Mouse (Mus musculus) limb, embryonic 14.5 days (tissue): ENCODE results near the gene Nifk. TPM values are rescaled to one million over a fixed set of nuclear protein-coding genes. Genes with fewer than 3 reads are reported as not detected.

Experiments
- ATAC-seq: fragments of 200-750 bp; cut with Nextera tagmentation; 2 replicates; pipeline ENCODE4 v1.8.0; 2017; ENCODE audit warnings: low read depth, moderate number of reproducible peaks, moderate TSS enrichment; ENCODE audit not compliant: low FRiP score
- DNase-seq: peaks from one replicate; pipeline ENCODE4 v3.0.0-alpha.2; 2015; ENCODE audit warnings: low spot score
- H3K27ac ChIP-seq: fragments of 300-500 bp; sonication (generic); replicated peaks from 2 replicates; pipeline ENCODE4 v1.5.1; 2014; ENCODE audit warnings: low read depth, mild to moderate bottlenecking, low read length, moderate library complexity, mixed read lengths
- H3K27me3 ChIP-seq: fragments of 300-500 bp; sonication (generic); 2 replicates; pipeline ENCODE4 v1.6.1; 2014; ENCODE audit warnings: low read length, mixed read lengths; ENCODE audit not compliant: control insufficient read depth, insufficient read depth
- H3K36me3 ChIP-seq: fragments of 300-500 bp; sonication (generic); 2 replicates; pipeline ENCODE4 v1.6.1; 2014; ENCODE audit warnings: mild to moderate bottlenecking, low read length, moderate library complexity, mixed read lengths; ENCODE audit not compliant: control insufficient read depth, insufficient read depth
- H3K4me1 ChIP-seq: fragments of 300-500 bp; sonication (generic); 2 replicates; pipeline ENCODE4 v1.6.1; 2014; ENCODE audit warnings: antibody characterized with exemption, low read length, mixed read lengths; ENCODE audit not compliant: control insufficient read depth, insufficient read depth
- H3K4me2 ChIP-seq: fragments of 300-500 bp; sonication (generic); replicated peaks from 2 replicates; pipeline ENCODE4 v1.6.1; 2014; ENCODE audit warnings: low read depth, mild to moderate bottlenecking, low read length, moderate library complexity; ENCODE audit not compliant: severe bottlenecking
- H3K4me3 ChIP-seq: fragments of 300-500 bp; sonication (generic); replicated peaks from 2 replicates; pipeline ENCODE4 v1.5.1; 2014; ENCODE audit warnings: low read length
- H3K9ac ChIP-seq: fragments of 300-500 bp; sonication (generic); 2 replicates; pipeline ENCODE4 v1.6.1; 2014; ENCODE audit warnings: mild to moderate bottlenecking, low read depth, low read length, moderate library complexity; ENCODE audit not compliant: severe bottlenecking
- H3K9me3 ChIP-seq: fragments of 300-500 bp; sonication (generic); 2 replicates; pipeline ENCODE4 v1.6.1; 2016; ENCODE audit warnings: low read length; ENCODE audit not compliant: control insufficient read depth
- POLR2A ChIP-seq: fragments of 200-500 bp; IDR thresholded peaks from 2 replicates; pipeline ENCODE4 v1.8.0; 2012; ENCODE audit warnings: inconsistent platforms, mild to moderate bottlenecking, moderate library complexity, borderline replicate concordance; ENCODE audit not compliant: insufficient read depth, insufficient read length; ENCODE audit errors: extremely low read depth
- WGBS: fragments of 180-500 bp; shearing (Covaris S2); extraction: QIAGEN DNeasy Blood & Tissue Kit; methylation state at CpG from one replicate; pipeline ENCODE4 v1.1.7; 2014; 5-methylcytosine and 5-hydroxymethylcytosine counted together
- polyA plus RNA-seq, 2 experiments: library from polyadenylated mRNA; depleted of rRNA in 1 of 2; stranded (reverse) in 1 of 2; unstranded in 1 of 2; fragments of >200 nt; fragmentation: Nextera tagmentation in 1 of 2; extraction: Ambion mirVana in 1 of 2; gene quantifications; 2 replicates each; pipeline versions ENCODE4 v1.2.1 to v1.2.3; 2012 to 2014

Gene Nifk
- polyA plus RNA-seq, 2 experiments = 44.9 to 87.3 TPM

DNA sequence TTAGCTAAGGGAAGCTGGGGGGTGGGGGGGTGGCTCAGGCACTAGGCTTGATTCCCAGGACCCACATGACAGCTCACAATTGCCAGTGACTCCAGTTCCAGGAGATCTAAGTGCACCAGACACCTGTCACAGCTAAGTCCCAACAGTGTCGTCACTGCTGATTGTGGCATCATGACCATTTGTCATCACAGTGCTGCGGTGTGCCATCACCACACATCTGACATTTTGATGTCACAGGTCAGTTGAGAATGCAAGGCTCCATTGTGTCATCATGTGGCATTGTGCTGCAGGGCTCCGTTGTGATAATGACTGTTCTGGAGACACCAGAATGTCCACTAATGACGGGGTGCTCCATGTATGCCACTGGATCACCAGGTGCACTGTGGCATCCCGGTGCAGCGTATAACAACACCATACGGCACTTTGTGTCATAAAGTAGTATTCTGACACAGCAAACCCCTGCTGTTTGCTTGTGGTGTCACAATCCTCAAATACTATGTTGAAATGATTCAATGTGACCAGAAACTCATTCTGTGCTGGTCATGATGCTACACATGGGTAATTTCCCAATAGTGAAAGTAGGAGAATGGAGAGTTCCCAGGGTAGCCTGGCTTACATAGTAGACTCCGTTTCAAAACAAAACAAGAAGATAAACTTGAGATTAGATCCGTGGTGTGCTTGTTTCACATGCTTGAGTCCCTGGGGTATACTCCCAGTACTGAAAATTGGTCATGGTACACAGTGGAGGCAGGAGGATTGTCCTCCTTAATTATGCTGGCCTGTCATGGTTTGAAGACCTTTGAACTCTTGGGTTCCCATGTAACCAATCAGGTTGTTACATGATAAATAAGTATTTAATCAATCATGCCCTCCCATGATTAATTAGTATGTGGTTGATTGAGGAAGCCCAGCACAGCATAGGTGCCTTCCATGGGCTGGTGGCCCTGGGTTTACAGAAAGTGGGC is 13.4 kb downstream of the Nifk start:
- TF ChIP-seq POLR2A = no peak

DNA sequence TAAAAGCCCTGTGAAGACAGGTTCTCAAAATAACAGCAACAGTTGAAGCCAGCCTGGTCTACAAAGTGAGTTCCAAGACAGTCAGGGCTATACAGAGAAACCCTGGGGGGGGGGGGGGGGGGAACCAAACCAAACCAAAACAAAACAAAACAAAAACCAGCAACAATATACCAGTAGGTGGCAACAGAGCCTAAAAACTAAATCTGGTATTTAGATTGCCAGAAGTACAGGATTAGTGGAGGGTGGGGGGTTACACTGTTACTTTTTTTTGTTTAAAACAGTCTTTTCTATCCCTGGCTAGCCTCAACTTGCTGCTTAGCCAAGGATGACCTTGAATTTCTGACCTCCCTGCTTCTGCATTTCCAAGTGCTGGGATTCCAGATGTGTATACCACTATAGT is 14.2 kb downstream of the Nifk start:
- no peak for TF ChIP-seq POLR2A
- no peaks in the 10 kb centered on the region for H3K27me3 ChIP-seq
- H3K36me3 ChIP-seq = peaks cover 44% of the 10 kb centered on the region
- no peaks in the 10 kb centered on the region for H3K4me1 ChIP-seq
- H3K9me3 ChIP-seq = no peaks in the 10 kb centered on the region
- no peak overlapping the region for H3K9ac ChIP-seq
- ATAC-seq (no peak), DNase-seq (peak; percentile 40)
- no peak overlapping the region for H3K4me2 ChIP-seq
- H3K4me3 ChIP-seq = no peak overlapping the region
- H3K27ac ChIP-seq = no peak overlapping the region

More for the DNA sequence above, 13.4 kb downstream of the Nifk start:
- 81% methylated on average over 9 of the region's 9 CpGs for WGBS
- H3K27ac ChIP-seq = no peak overlapping the region
- H3K9ac ChIP-seq = no peak overlapping the region
- no peak for ATAC-seq
- no peaks in the 10 kb centered on the region for H3K4me1 ChIP-seq
- no peak for DNase-seq
- no peak overlapping the region for H3K4me2 ChIP-seq
- H3K36me3 ChIP-seq = peaks cover 51% of the 10 kb centered on the region
- H3K4me3 ChIP-seq = no peak overlapping the region
- H3K9me3 ChIP-seq = no peaks in the 10 kb centered on the region
- no peaks in the 10 kb centered on the region for H3K27me3 ChIP-seq

DNA sequence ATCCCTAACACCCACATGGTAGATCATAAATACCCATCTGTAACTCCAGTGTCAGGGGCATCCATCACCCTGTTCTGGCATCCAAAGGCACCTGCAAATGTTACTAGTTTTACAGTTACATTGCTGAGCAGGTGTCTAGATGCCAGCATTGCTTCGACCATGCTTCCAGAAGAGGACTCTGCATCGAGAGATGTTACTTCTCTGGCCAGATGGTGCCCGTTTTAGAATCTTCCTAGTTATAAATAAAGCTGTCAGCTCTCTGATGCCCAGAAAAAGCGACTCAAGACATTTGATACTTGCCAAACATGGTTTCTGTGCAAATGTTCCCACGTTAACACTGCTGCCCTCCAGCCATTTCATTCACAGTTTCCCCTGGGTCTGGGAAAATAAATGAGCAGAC is 16.3 kb downstream of the Nifk start:
- 56% methylated on average over 5 of the region's 5 CpGs for WGBS
- ATAC-seq (no peak), DNase-seq (no peak)
- H3K9me3 ChIP-seq = no peaks in the 10 kb centered on the region
- H3K27me3 ChIP-seq = no peaks in the 10 kb centered on the region
- H3K36me3 ChIP-seq = peaks cover 24% of the 10 kb centered on the region
- H3K27ac ChIP-seq = no peak overlapping the region
- H3K4me2 ChIP-seq = no peak overlapping the region
- H3K4me3 ChIP-seq = no peak overlapping the region
- no peaks in the 10 kb centered on the region for H3K4me1 ChIP-seq
- H3K9ac ChIP-seq = no peak overlapping the region
- TF ChIP-seq POLR2A = no peak

DNA sequence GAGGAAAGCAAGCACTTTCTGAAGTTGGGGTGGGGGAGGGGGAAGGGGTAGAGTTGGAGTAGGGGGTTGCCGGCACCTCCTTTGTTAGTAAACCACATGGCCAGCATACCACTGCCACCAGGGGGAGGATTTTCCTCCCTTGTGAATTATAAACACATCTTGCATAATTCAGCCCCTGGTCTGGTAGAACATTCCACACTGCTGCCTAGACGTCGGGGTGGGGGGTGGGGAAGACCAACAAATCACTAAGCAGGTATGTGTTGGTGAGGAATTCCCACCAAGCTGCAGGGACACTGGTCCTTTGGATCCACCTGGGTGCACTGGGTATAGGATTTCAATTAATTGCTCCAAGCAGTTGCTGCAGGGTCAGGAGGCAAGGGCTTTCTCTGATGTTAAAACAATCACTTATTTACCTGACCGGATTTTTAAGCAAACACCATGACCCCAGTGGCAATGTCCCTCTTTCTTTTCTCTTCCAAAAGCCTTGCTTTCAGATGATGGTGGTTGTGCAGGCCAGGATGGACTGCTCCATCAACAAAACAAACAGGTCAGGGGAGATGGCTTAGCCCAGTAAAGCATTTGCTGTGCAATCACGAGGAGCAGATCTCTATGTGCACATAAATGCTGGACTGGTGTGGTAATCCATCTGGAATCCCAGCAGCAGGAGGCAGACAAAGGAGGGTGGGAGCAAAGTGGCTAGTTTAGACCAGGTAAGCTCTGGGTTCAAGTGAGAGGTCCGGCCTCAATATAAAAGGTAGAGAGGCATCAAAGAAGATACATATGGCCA is 22.2 kb downstream of the Nifk start:
- peaks cover 6% of the 10 kb centered on the region; the same call in 1 of the 2 replicates for H3K4me1 ChIP-seq
- ATAC-seq = peak; percentile 41; the same call in 1 of the 2 replicates
- 24% methylated on average over 6 of the region's 6 CpGs for WGBS

DNA sequence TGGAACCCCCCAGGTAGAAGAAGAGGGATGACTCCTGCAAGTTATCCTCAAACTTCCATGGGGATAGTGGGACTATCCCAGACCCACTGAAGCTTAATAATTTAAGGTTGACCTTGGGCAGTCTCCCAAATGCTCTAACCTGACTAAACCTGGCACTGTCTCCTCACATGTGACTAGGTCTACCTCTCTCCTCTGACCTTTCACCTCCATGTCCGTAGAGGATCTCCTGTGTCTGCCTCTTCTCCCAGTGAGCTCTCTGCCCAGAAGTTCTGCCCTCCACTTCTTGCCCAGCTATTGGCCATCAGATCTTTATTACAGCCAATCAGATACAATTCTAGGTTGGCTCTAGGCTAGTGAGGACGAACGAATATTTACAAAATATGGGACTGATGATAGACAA is 28.3 kb downstream of the Nifk start:
- no peak for ATAC-seq

More for the DNA sequence above, 22.2 kb downstream of the Nifk start:
- no peak overlapping the region for H3K4me3 ChIP-seq
- no peak overlapping the region for H3K4me2 ChIP-seq
- H3K27ac ChIP-seq = no peak overlapping the region
- no peak for TF ChIP-seq POLR2A
- H3K9me3 ChIP-seq = no peaks in the 10 kb centered on the region
- no peak overlapping the region for H3K9ac ChIP-seq
- H3K36me3 ChIP-seq = no peaks in the 10 kb centered on the region
- no peaks in the 10 kb centered on the region for H3K27me3 ChIP-seq
- DNase-seq = peak; percentile 28

More for the DNA sequence above, 28.3 kb downstream of the Nifk start:
- H3K4me2 ChIP-seq = no peak overlapping the region
- H3K9me3 ChIP-seq = no peaks in the 10 kb centered on the region
- no peaks in the 10 kb centered on the region for H3K27me3 ChIP-seq
- H3K36me3 ChIP-seq = no peaks in the 10 kb centered on the region
- H3K4me1 ChIP-seq = no peaks in the 10 kb centered on the region
- DNase-seq = no peak
- H3K9ac ChIP-seq = no peak overlapping the region
- no peak for TF ChIP-seq POLR2A
- no peak overlapping the region for H3K4me3 ChIP-seq
- H3K27ac ChIP-seq = no peak overlapping the region
- 82% methylated on average over 3 of the region's 3 CpGs for WGBS
